Mouse (Mus musculus) hindbrain, embryonic 10.5 days (tissue): ENCODE data around the gene Zfp354b. TPM values are rescaled to one million over a fixed set of nuclear protein-coding genes. Genes with fewer than 3 reads are reported as not detected.

ENCODE experiments used
- DNase-seq: peaks from one replicate; pipeline ENCODE4 v3.0.0-alpha.2; 2017; ENCODE audit warnings: low spot score
- H3K27ac ChIP-seq: fragments of 300-500 bp; sonication (generic); 2 replicates; pipeline ENCODE4 v1.5.1; 2016; ENCODE audit warnings: mild to moderate bottlenecking, moderate library complexity
- H3K27me3 ChIP-seq: fragments of 300-500 bp; sonication (generic); 2 replicates; pipeline ENCODE4 v1.6.1; 2016; ENCODE audit warnings: mild to moderate bottlenecking; ENCODE audit not compliant: poor library complexity, insufficient read depth, severe bottlenecking
- H3K36me3 ChIP-seq: fragments of 300-500 bp; sonication (generic); 2 replicates; pipeline ENCODE4 v1.6.1; 2016; ENCODE audit warnings: mild to moderate bottlenecking, moderate library complexity
- H3K4me1 ChIP-seq: fragments of 300-500 bp; sonication (generic); replicated peaks from 2 replicates; pipeline ENCODE4 v1.6.1; 2016; ENCODE audit warnings: mild to moderate bottlenecking
- H3K4me3 ChIP-seq: fragments of 300-500 bp; sonication (generic); 2 replicates; pipeline ENCODE4 v1.5.1; 2016; ENCODE audit warnings: mild to moderate bottlenecking, moderate library complexity
- H3K9me3 ChIP-seq: fragments of 300-500 bp; sonication (generic); 2 replicates; pipeline ENCODE4 v1.6.1; 2016; ENCODE audit warnings: mild to moderate bottlenecking, moderate library complexity
- WGBS: fragments of 180-500 bp; shearing (Covaris S2); methylation state at CpG from one replicate; pipeline ENCODE4 v1.1.7; 2016; 5-methylcytosine and 5-hydroxymethylcytosine counted together
- polyA plus RNA-seq: library from polyadenylated mRNA; unstranded; fragments of >200 nt; fragmentation: Nextera tagmentation; extraction: Ambion mirVana; gene quantifications from 2 replicates; pipeline ENCODE4 v1.2.1, GENCODE M21; 2016

Zfp354b gene
- 0.88 and 1.1 TPM in 2 replicates for polyA plus RNA-seq

GRCm38 (mm10) chr11:50931451-50931866, at the start of gene Zfp354b:
Zfp354b (minus strand) TSS chr11:50931633.
- H3K9me3 ChIP-seq: no peaks in the 10 kb centered on the region
- peaks cover 20% of the 10 kb centered on the region for H3K27me3 ChIP-seq
- peaks cover 11% of the 10 kb centered on the region for H3K4me1 ChIP-seq
- H3K36me3 ChIP-seq: no peaks in the 10 kb centered on the region
- peak within 1 kb of the TSS; percentile 70 for H3K4me3 ChIP-seq
- H3K27ac ChIP-seq: peak within 1 kb of the TSS; percentile 86
- peak; percentile 91 for DNase-seq
- WGBS: under 1% methylated on average over 18 of the region's 18 CpGs

GRCm38 (mm10) chr11:50977216-50977615, 45.8 kb upstream of the Zfp354b start:
- H3K4me3 ChIP-seq: no peak overlapping the region
- no peaks in the 10 kb centered on the region for H3K9me3 ChIP-seq
- no peaks in the 10 kb centered on the region for H3K36me3 ChIP-seq
- no peak overlapping the region for H3K27ac ChIP-seq
- peak; percentile 7 for DNase-seq
- H3K27me3 ChIP-seq: no peaks in the 10 kb centered on the region
- no peaks in the 10 kb centered on the region for H3K4me1 ChIP-seq
- WGBS: 74% methylated on average over 4 of the region's 4 CpGs

- DNase-seq: no peak
- Histone ChIP-seq H3K27me3 (no peaks in the 10 kb centered on the region), H3K4me1 (no peaks in the 10 kb centered on the region), H3K4me3 (no peak within 1 kb of the TSS), H3K36me3 (no peaks in the 10 kb centered on the region), H3K9me3 (no peaks in the 10 kb centered on the region), H3K27ac (no peak within 1 kb of the TSS)
- 89% methylated on average over 11 of the region's 11 CpGs for WGBS
Observed at GRCm38 (mm10) chr11:50966230-50966629, 34.8 kb upstream of the Zfp354b start, which contains the start of gene Olfr1378. Olfr1378 (plus strand) TSS chr11:50966530.

DNA sequence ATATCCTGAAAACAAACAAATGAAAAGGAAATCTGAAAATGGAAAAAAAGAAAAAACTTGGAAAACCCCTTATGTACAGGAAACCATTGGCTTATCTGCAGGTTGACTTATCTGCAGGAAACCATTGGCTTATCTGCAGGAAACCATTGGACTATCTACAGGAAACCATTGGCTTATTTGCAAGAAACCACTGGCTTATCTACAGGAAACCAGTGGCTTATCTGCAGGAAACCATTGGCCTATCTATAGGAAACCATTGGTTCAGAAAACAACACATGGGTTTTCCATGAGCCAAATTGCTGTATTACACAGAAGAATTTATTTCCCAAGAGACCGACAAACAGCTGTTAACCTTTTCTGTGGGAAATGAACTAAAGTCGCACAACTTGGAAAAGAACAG, 33.5 kb upstream of the Zfp354b start:
- Histone ChIP-seq H3K36me3 (no peaks in the 10 kb centered on the region), H3K4me1 (no peaks in the 10 kb centered on the region)
- WGBS: 88% methylated on average over 2 of the region's 2 CpGs

DNA sequence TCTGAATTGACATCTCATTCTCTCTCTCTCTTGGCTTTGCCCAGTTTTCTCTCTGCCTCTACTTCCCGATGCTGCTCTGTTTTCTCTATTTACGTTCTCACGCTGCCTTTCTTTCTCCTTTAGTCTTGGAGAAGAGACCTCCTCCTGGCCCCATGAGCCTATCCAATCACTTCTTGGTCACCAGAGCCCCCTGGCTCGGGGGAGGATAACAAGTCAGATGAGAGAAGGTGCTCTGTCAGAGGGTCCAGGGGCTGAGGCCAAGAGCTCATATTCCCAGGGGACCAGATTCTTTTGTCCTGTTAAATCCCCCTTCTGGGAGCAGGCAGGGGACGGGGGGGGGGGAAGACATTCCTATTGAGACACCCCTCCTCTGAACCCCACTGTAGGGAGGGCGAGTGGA, 22.2 kb upstream of the Zfp354b start, which contains the start of gene Prop1:
TSS of gene Prop1 (minus strand) at position 101 of the 400 bp plus-strand sequence.
- no peaks in the 10 kb centered on the region for H3K36me3 ChIP-seq
- DNase-seq: no peak
- 0 out of 2 replicates have a peak, but pooled peaks cover 4% of the 10 kb centered on the region for H3K27me3 ChIP-seq
- WGBS: 64% methylated on average over 6 of the region's 6 CpGs
- H3K9me3 ChIP-seq: no peaks in the 10 kb centered on the region
- H3K27ac ChIP-seq: no peak within 1 kb of the TSS
- H3K4me3 ChIP-seq: no peak within 1 kb of the TSS
- H3K4me1 ChIP-seq: no peaks in the 10 kb centered on the region

More for the DNA sequence above, 33.5 kb upstream of the Zfp354b start:
- no peaks in the 10 kb centered on the region for H3K9me3 ChIP-seq
- H3K4me3 ChIP-seq: no peak overlapping the region
- no peaks in the 10 kb centered on the region for H3K27me3 ChIP-seq
- H3K27ac ChIP-seq: no peak overlapping the region
- no peak for DNase-seq

GRCm38 (mm10) chr11:50952290-50952689, 20.9 kb upstream of the Zfp354b start:
- H3K4me1 ChIP-seq: no peaks in the 10 kb centered on the region
- H3K4me3 ChIP-seq: no peak overlapping the region
- DNase-seq: no peak
- H3K36me3 ChIP-seq: no peaks in the 10 kb centered on the region
- H3K9me3 ChIP-seq: no peaks in the 10 kb centered on the region
- no peak overlapping the region for H3K27ac ChIP-seq
- WGBS: 79% methylated on average over 14 of the region's 14 CpGs
- 0 out of 2 replicates have a peak, but pooled peaks cover 4% of the 10 kb centered on the region for H3K27me3 ChIP-seq

- 81% methylated on average over 14 of the region's 14 CpGs for WGBS
- Histone ChIP-seq H3K27ac (no peak within 1 kb of the TSS), H3K4me1 (no peaks in the 10 kb centered on the region), H3K36me3 (no peaks in the 10 kb centered on the region), H3K9me3 (no peaks in the 10 kb centered on the region), H3K4me3 (no peak within 1 kb of the TSS), H3K27me3 (0 out of 2 replicates have a peak, but pooled peaks cover 7% of the 10 kb centered on the region)
- DNase-seq: no peak
Observed at GRCm38 (mm10) chr11:50943506-50943905, 12.1 kb upstream of the Zfp354b start, which contains the start of gene 4933414I15Rik. 4933414I15Rik (minus strand) TSS chr11:50943765.

DNA sequence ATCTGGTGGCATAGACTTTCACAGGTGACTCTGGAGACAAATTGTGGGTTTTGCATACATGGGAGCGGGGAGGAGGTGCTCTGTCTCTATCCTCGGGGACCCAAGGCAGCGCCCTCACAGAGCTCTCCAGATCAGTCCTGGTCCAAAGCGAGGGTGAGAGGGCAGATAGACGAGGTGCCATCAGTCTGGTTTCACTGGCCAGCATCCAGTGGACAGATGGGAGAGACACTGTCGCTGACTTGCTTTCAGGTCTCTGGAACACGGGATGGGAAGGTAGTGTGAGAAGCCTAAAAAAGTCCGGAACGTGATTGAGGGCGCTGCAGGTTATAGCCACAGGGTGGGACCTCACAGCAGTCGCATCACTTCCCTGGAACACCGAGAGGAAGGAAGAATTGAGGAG, 11.0 kb upstream of the Zfp354b start:
- DNase-seq: no peak
- no peaks in the 10 kb centered on the region for H3K36me3 ChIP-seq
- H3K27me3 ChIP-seq: 0 out of 2 replicates have a peak, but pooled peaks cover 7% of the 10 kb centered on the region
- H3K4me1 ChIP-seq: no peaks in the 10 kb centered on the region
- WGBS: 75% methylated on average over 12 of the region's 12 CpGs
- no peak overlapping the region for H3K27ac ChIP-seq
- H3K4me3 ChIP-seq: no peak overlapping the region
- no peaks in the 10 kb centered on the region for H3K9me3 ChIP-seq

DNA sequence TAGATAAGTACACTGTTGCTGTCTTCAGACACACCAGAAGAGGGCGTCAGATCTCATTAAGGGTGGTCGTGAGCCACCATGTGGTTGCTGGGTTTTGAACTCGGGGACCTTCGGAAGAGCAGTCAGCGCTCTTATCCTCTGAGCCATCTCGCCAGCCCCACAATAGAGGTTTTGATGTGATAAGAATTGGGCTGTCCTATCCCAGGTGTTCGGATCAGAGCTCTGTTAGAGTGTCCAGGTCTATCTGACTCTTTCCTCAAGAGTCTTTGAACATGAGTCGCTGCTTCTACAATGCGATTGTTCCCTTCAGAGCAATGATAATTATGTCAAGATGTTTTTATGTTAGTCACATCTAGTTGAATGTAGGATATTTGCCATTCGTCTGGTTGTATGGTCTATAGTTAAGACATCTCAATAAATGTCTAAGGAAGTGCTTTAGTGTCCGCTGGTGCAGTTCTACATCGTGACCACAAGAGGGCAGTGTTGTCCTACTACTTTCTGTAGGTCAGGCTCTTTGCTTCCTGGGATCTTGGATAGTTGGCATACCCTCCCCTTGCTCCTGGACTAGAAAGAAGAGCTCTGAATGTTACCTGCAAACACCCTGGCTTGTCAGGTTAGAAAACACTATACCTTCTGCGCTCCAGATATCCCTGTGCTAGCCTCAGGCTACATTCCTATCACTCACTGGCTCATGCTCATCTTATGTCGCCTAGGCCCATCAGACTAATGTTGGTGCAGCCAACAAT, 8.4 kb upstream of the Zfp354b start:
- 0 out of 2 replicates have a peak, but pooled peaks cover 7% of the 10 kb centered on the region for H3K27me3 ChIP-seq
- H3K27ac ChIP-seq: no peak overlapping the region
- 39% methylated on average over 14 of the region's 14 CpGs for WGBS

GRCm38 (mm10) chr11:50938435-50938834, 7.0 kb upstream of the Zfp354b start:
- no peak overlapping the region for H3K4me3 ChIP-seq
- DNase-seq: no peak
- H3K27me3 ChIP-seq: 0 out of 2 replicates have a peak, but pooled peaks cover 4% of the 10 kb centered on the region
- no peaks in the 10 kb centered on the region for H3K9me3 ChIP-seq
- no peaks in the 10 kb centered on the region for H3K4me1 ChIP-seq
- H3K27ac ChIP-seq: no peak overlapping the region
- WGBS: 84% methylated on average over 8 of the region's 8 CpGs
- H3K36me3 ChIP-seq: no peaks in the 10 kb centered on the region

More for the DNA sequence above, 8.4 kb upstream of the Zfp354b start:
- H3K36me3 ChIP-seq: no peaks in the 10 kb centered on the region
- H3K4me1 ChIP-seq: no peaks in the 10 kb centered on the region
- no peaks in the 10 kb centered on the region for H3K9me3 ChIP-seq
- no peak overlapping the region for H3K4me3 ChIP-seq
- DNase-seq: peak; percentile 42

DNA sequence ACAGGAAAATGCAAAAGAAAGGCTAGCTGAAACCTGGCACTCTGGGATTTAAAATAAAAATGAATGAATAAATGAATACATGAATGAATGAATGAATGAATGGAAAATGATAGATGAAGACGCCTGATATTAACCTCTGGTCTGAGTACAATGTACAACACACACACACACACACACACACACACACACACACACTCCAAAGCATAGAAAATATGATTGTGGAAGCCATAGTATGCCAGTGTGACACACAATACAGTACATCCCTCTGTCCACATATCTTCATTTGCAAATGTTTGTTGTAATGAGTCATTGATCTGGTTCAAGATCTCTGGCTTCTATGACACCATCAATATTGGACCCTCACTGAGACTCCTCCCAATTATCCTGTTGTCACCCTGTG, 607 bp upstream of the Zfp354b start:
- DNase-seq: no peak
- H3K36me3 ChIP-seq: no peaks in the 10 kb centered on the region
- peaks cover 11% of the 10 kb centered on the region for H3K4me1 ChIP-seq
- H3K4me3 ChIP-seq: peak overlapping the region; percentile 70
- peaks cover 20% of the 10 kb centered on the region for H3K27me3 ChIP-seq
- no peaks in the 10 kb centered on the region for H3K9me3 ChIP-seq
- H3K27ac ChIP-seq: peak overlapping the region; percentile 86
- WGBS: 80% methylated on average over 1 of the region's 1 CpGs

GRCm38 (mm10) chr11:50931021-50931420, 412 bp downstream of the Zfp354b start:
- no peak for DNase-seq
- peak overlapping the region; percentile 86 for H3K27ac ChIP-seq
- H3K27me3 ChIP-seq: peaks cover 20% of the 10 kb centered on the region
- peak overlapping the region; percentile 70 for H3K4me3 ChIP-seq
- peaks cover 11% of the 10 kb centered on the region for H3K4me1 ChIP-seq
- no peaks in the 10 kb centered on the region for H3K9me3 ChIP-seq
- 1% methylated on average over 16 of the region's 16 CpGs for WGBS
- no peaks in the 10 kb centered on the region for H3K36me3 ChIP-seq

- WGBS: 31% methylated on average over 14 of the region's 14 CpGs
- no peaks in the 10 kb centered on the region for H3K9me3 ChIP-seq
- H3K27me3 ChIP-seq: peaks cover 20% of the 10 kb centered on the region
- DNase-seq: peak; percentile 8
- H3K36me3 ChIP-seq: no peaks in the 10 kb centered on the region
- H3K4me1 ChIP-seq: peaks cover 11% of the 10 kb centered on the region
- peak overlapping the region; percentile 86; the same call in 1 of the 2 replicates for H3K27ac ChIP-seq
- H3K4me3 ChIP-seq: peak overlapping the region; percentile 70
Observed at GRCm38 (mm10) chr11:50930469-50931014, 891 bp downstream of the Zfp354b start.
